Mouse (Mus musculus): ENCODE results near the gene Wdpcp. TPM values are rescaled to one million over a fixed set of nuclear protein-coding genes. Genes with fewer than 3 reads are reported as not detected.
"Not testable (repeated sequence)": the region's sequence is repeated elsewhere in the genome, so short reads cannot be mapped to it uniquely, and the experiment has no call there.

Gene Wdpcp
- 1 to 10 TPM; 7.9 to 8.9 TPM for total RNA-seq (2021)

- DNase-seq, result peak; percentile 95
Measured at GRCm38 (mm10) chr11:21571700-21572381, at the start of gene Wdpcp, which contains the start of gene Mdh1. Wdpcp (plus strand) TSS chr11:21572235. Mdh1 (minus strand) TSS chr11:21572367.

- no peak for DNase-seq
Measured at GRCm38 (mm10) chr11:21528676-21529394, 43.2 kb upstream of the Wdpcp start.

DNA sequence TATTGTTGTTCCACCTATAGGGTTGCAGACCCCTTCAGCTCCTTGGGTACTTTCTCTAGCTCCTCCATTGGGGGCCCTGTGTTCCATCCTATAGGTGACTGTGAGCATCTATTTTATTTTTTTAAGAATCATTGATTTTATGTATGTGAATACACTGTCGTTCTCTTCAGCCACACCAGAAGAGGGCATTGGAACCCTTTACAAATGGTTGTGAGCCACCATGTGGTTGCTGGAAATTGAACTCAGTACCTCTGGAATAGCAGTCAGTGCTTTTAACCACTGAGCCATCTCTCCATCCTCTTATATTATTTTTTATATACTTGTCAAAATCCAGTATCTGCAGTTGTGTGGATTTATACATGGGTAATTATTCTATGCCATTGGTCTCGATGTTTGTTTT, 41.2 kb upstream of the Wdpcp start:
- DNase-seq, result not testable (repeated sequence)

DNA sequence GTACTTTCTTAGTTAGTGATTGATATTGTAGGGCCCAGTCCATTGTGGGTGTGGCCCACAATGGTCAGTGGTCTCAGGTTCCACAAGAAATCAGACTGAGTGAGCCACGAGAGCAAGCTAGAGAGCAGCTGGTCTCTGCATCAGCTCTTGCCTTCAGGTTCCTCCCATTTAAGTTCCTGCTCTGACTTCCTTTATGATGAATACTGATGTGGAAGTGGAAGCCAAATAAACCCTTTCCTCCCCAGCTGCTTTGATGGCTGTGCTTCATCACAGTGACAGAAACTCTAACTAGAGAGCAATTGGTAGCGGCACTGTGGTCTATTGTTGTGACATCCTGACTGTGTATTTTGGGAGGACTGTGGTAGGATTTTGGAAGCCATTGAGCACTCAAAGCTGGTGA, 32.0 kb upstream of the Wdpcp start:
- DNase-seq, result no peak

GRCm38 (mm10) chr11:21540622-21541021, 31.4 kb upstream of the Wdpcp start:
- DNase-seq, result no peak

DNA sequence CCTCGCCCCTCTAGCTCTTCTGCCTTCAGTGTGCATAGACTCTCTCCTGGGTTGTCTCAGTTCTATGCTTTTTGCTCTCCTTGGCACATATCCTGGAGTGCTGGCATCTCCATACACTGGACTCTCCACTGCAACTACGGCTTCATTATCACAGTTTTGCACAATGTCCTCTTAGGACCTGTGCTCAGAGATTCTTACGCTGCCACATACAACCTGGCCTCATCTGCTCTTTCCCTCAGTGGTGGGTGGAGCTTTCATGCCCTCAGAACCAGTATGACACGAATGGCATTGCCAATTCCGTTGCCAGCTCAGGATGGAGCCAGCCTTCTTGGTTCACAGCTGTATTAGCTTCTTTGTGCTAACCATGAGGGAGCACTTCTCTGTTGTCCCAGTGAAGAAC, 29.3 kb upstream of the Wdpcp start:
- no peak for DNase-seq

GRCm38 (mm10) chr11:21545021-21545420, 27.0 kb upstream of the Wdpcp start:
- no peak for DNase-seq

DNA sequence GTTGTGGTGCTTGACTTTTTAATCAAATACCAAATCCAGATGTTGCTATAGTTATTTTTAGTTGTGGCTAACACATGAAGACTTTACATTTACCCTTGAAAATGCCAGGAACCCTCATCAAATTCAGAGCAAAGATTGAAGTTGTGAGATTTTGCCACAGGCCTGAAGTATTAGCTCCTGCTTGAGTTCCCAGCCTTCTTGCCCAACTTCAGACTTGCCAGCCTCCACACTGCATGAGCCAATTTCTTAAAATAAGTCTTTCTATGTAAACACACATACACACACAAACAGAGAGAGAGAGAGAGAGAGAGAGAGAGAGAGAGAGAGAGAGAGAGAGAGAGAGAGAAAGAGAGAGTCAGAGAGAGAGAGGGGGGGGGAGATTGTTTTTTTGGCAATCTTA, 26.1 kb upstream of the Wdpcp start:
- no peak for DNase-seq

- DNase-seq, result no peak
Measured at GRCm38 (mm10) chr11:21546671-21547070, 25.4 kb upstream of the Wdpcp start.

- DNase-seq, result no peak
Measured at GRCm38 (mm10) chr11:21547518-21547917, 24.5 kb upstream of the Wdpcp start.

DNA sequence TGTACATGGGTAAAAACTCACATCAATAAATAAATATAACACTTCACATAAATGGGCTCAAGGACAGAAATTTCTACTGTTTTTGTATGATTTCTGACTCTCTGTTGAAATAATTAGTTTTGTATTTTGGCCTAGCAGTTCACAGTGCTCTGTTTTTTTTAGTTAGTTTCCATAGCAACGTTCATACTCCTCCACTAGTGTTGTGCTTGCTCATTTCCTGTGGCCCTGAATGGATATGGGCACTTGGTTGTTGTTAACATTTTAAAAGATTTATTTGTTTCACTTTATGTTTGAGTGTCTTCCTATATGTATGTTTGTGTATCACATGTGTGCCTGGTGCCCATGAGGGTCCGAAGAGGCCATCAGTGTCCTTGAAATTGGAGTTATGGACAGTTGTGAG, 23.0 kb upstream of the Wdpcp start:
- DNase-seq, result no peak

DNA sequence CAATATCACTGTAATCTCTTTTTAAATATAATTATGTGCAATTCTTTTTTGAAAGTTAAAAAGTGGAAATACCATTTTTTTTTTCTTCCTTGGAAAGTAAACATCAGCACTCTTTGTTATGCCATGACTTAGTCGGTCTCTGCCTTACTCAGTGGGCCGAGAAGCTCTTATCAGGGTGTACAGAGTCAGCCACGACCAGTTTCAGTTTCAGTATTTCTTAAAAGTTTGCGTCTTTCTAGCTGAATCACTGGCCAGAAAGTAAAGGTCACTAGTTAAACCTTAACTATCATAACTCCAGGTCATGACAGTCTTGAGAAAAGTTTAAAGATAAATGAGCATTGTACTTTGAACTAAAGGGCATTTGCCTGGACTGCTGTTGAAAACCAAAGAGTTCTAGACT, 22.3 kb upstream of the Wdpcp start:
- no peak for DNase-seq

DNA sequence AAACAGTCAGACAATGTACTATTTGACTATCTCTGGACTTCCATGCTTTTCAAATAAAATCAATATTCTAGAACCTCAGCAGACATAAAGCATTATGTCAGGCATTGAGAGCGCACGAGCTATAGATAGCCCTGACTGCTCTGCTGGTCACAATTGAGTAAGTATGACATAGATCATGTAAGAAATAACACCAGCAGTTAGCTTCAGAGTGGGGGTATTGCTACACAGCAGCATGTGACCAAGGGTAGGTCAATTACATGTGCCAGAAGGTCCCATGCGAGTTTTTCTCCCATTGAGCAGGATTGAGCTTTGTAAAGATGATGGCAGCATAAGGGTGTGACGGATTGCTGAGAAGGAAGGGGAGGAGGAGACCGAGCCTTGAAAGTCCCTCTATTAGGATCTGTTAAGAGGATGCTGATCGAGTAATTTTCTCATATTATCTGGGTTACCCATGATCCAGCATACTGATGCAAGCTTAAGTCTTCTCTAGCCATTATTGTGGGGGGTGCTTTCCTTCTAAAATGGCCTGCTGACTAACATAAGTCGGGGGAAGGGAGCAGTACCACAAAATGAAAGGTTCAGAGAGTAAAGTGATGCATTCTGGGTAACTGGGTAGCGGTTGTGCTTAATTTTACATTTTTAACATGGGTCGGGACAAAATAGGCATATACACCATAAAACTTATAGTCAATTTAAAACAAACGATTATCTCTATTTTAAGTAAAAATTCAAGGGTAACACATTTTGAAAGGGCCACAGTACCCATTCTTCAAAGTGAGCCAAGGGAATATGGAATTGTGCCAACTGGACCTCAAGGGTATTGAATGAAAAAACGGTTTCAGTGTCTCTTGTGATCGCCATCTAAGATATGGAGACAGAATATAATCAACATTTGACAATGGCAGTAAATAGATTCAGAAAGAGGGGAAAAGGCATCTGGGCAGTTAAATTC, 21.5 kb upstream of the Wdpcp start:
- DNase-seq, result no peak

- no peak for DNase-seq
Measured at GRCm38 (mm10) chr11:21552049-21552448, 20.0 kb upstream of the Wdpcp start.

- DNase-seq, result no peak
Measured at GRCm38 (mm10) chr11:21559727-21560126, 12.3 kb upstream of the Wdpcp start.

- peak; percentile 76 for DNase-seq
Measured at GRCm38 (mm10) chr11:21561347-21561746, 10.7 kb upstream of the Wdpcp start.

DNA sequence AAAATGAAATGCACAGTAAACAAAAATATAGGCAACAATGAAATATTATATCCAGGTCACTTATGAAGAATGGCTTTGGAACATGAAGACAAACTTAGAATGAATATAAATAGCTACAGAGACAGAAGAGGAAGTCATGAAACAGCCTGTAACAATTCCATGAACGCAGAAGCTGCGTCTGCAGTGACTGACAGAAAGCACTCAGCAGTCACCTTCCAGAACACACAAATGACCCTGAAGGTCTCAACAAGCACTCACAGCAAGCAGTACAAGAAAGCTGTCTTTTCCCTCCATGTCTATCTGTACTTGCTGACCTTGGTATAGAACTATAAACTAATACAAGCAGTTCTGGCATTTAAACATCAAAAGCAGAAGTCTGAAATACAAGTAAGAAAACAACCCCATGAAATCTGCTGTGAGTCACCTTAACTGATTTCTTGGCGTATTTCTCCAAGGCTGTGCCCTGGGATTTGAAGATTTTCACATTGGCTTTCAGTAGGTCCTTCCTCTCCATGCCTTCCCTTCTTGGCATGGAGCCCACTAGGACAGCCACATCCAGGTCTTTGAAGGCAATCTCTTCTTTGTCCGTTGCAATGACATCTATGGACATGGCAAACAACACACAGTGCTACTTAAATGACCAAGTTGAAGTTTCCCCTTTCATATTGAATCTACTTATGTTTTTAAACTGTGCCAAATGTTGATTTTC, 8.3 kb upstream of the Wdpcp start:
- peak; percentile 34 for DNase-seq

DNA sequence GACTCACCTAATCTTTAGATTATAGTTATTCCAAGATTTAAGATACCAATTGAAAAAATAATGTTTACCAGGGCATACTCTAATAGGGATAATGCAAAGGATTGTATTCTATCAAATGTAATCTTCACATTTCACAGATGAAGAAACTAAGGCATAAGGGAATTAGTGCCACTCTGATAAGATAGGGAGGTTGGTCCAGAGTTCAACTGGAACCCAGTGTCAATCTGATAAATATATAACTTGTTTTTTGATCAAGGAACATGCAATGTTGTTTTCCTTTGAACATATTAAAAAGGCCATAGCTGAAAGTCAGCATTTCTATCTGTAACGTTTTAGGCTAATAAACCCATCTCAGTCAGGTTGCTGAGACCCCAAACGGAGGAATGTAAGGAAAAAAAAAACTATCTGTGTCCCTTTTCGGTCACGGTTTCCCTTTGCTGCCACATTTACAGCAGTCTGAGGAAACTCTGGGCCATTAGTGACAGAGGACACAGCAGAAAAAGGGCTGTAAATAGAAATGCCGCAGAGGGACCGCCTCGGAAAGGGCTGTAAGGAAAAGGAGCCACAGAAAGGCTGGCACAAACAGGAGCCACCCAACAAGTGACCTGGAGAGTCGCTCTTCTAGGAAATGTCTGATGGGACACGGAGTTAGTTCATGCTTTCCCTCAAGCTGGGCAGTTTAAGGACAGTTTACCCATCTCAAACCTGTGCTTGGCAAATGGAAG, 7.2 kb upstream of the Wdpcp start:
- no peak for DNase-seq

- DNase-seq, result no peak
Measured at GRCm38 (mm10) chr11:21566934-21567333, 5.1 kb upstream of the Wdpcp start.

DNA sequence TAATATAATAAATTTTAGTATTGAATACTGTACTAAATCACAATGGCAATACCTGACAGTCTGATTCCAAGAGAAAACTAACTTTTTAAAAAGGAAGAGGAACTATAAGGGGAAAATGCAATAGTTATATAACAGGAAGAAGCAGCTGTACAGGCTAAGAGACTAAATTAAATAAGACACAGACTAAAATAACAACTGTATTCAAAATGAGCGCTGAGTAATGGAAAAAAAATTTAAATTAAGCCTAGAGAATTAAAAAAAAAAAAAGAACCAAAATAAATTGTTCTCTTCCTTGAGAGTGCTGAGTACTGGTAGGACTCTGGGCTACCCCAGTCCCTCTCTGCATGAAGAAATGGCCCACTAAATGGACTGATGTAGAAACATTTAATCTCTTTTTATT, 4.3 kb upstream of the Wdpcp start:
- DNase-seq, result no peak

GRCm38 (mm10) chr11:21569002-21569401, 3.0 kb upstream of the Wdpcp start:
- DNase-seq, result peak; percentile 15

Measured in heart, postnatal 4 days (tissue).